Mouse (Mus musculus): ENCODE data around the gene Usp32.

- no peak for TF ChIP-seq CTCF (IDR thresholded peaks at IDR 0.05; ENCODE audit: insufficient read depth, low read depth, low read length)
- TF ChIP-seq POLR2A (IDR thresholded peaks at IDR 0.05; ENCODE audit: insufficient read depth, low read depth, low read length), result no peak
Observed at GRCm38 (mm10) chr11:84948526-84948925, 191.4 kb downstream of the Usp32 start.
